Mouse (Mus musculus): ENCODE measurements around the gene Ssh3.

DNA sequence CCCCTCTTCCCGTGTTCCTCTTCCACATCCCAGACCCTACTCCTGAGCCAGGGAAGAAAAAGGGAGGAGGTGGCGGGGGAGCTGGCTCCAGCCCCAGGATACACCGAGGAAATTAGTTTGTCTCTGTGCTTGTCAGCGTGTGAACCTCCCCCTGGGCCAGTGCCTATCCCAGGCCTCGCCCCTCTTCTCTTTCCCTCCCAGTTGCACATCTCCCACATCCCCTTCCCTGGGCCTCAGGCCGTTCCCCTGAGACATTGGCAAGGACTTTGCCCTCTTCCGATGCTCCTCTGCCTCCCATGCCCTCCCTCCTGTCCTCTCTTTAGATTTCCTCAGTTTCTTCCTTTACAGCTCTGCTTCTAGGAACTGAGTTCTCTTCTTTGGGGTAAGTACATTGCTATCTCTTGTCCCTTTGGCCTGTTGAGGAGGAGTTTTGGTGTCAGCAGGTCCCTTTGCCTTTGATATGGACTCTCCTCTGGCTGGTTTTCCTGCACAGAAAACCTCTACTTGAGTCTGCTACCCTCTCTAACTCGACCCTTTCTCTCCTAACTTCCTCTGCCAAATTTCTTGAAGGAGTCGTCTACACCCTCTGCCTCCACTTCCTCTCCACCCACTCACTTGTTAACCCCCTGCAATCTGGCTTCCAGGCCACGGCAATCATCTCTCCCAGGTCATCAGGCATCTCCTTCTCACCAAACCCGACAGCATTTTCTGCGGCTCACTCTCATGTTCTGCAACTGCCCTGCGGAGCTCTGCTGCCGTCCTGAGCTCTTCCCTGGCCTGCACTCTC lies 47.8 kb downstream of the Ssh3 start:
- TF ChIP-seq GATA1 (IDR thresholded peaks at IDR 0.05; ENCODE audit: low read length) (no peak), TAL1 (IDR thresholded peaks at IDR 0.05; ENCODE audit: low read length) (no peak)
